Mouse (Mus musculus) CH12.LX (cell line): ENCODE measurements at regions not wholly inside any gene's neighbourhood (a gene's known extent, or its start where the extent isn't known, plus 50 kb on each side); places are given as distances from the start of the nearest gene placed in this dataset.

Source experiments
- DNase-seq: peaks from one replicate; pipeline ENCODE4 v3.0.0-alpha.2; 2013; ENCODE audit errors: extremely low read depth
- H3K27ac ChIP-seq: 2 replicates; pipeline ENCODE4 v1.5.1; 2012; ENCODE audit warnings: low read depth, mild to moderate bottlenecking, control low read depth, moderate library complexity; ENCODE audit not compliant: insufficient read depth
- H3K27me3 ChIP-seq: replicated peaks from 2 replicates; pipeline ENCODE3; 2012; ENCODE audit warnings: inconsistent platforms
- H3K36me3 ChIP-seq, 2 experiments: replicated peaks in 1 of 2; 2 replicates each; pipeline versions ENCODE3 to v1.6.1; 2012; ENCODE audit warnings: inconsistent platforms in 1 of 2, low read length in 1 of 2, mild to moderate bottlenecking in 1 of 2, mixed read lengths in 1 of 2, moderate library complexity in 1 of 2; ENCODE audit not compliant: control insufficient read depth in 1 of 2, insufficient read depth in 1 of 2
- H3K4me1 ChIP-seq, 2 experiments: 2 replicates each; pipeline ENCODE4 v1.6.1; 2012; ENCODE audit warnings: inconsistent platforms in 1 of 2, moderate library complexity in 1 of 2; ENCODE audit not compliant: insufficient read depth in 2 of 2, control insufficient read depth in 1 of 2
- H3K4me2 ChIP-seq: 2 replicates; pipeline ENCODE4 v1.6.1; 2012; ENCODE audit warnings: low read depth, mild to moderate bottlenecking, control low read depth; ENCODE audit not compliant: poor library complexity, insufficient read depth, severe bottlenecking
- H3K4me3 ChIP-seq, 3 experiments: fragments of 150-350 bp in 1 of 3; sonication (generic) in 1 of 3; replicated peaks in 1 of 3; 2 replicates each; pipeline versions ENCODE3 to v1.5.1; 2011 to 2012; ENCODE audit warnings: low read depth in 2 of 3, low read length in 2 of 3, mild to moderate bottlenecking in 2 of 3, moderate library complexity in 2 of 3, control low read depth in 1 of 3, improper control_type of control experiment in 1 of 3, inconsistent platforms in 1 of 3, mixed read lengths in 1 of 3; ENCODE audit not compliant: poor library complexity in 1 of 3
- H3K79me2 ChIP-seq: replicated peaks from 2 replicates; pipeline ENCODE4 v1.6.1; 2012; ENCODE audit warnings: mild to moderate bottlenecking, moderate library complexity; ENCODE audit not compliant: control insufficient read depth, poor library complexity, insufficient read depth, severe bottlenecking; ENCODE audit errors: extremely low read depth
- H3K9ac ChIP-seq: 2 replicates; pipeline ENCODE4 v1.6.1; 2012; ENCODE audit warnings: low read depth, mild to moderate bottlenecking, control low read depth, moderate library complexity; ENCODE audit not compliant: insufficient read depth
- H3K9me3 ChIP-seq: replicated peaks from 2 replicates; pipeline ENCODE3; 2012; ENCODE audit warnings: low read length, inconsistent platforms, mixed read lengths
- CTCF ChIP-seq, 2 experiments: IDR thresholded peaks in 1 of 2; conservative IDR thresholded peaks in 1 of 2; 2 replicates each; pipeline ENCODE4 v1.5.1; 2011 to 2012; ENCODE audit warnings: low read depth in 2 of 2, low read length in 2 of 2, improper control_type of control experiment in 1 of 2, inconsistent platforms in 1 of 2, mild to moderate bottlenecking in 1 of 2, moderate library complexity in 1 of 2
- E2F4 ChIP-seq: IDR thresholded peaks from 2 replicates; pipeline ENCODE4 v1.6.1; 2011; ENCODE audit warnings: low read depth, low read length, improper control_type of control experiment; ENCODE audit not compliant: insufficient replicate concordance
- ELF1 ChIP-seq: IDR thresholded peaks from 2 replicates; pipeline ENCODE4 v1.6.1; 2014; ENCODE audit warnings: low read depth, mild to moderate bottlenecking, inconsistent platforms, low read length, improper control_type of control experiment
- ETS1 ChIP-seq: conservative IDR thresholded peaks from 2 replicates; pipeline ENCODE4 v1.6.1; 2012; ENCODE audit warnings: low read depth, mild to moderate bottlenecking, inconsistent platforms, low read length, improper control_type of control experiment, moderate library complexity
- IRF4 ChIP-seq: IDR thresholded peaks from 2 replicates; pipeline ENCODE4 v1.6.1; 2014; ENCODE audit warnings: low read depth, mild to moderate bottlenecking, inconsistent platforms, low read length, improper control_type of control experiment
- MAFK ChIP-seq: IDR thresholded peaks from 2 replicates; pipeline ENCODE4 v1.6.1; 2011; ENCODE audit warnings: low read length, improper control_type of control experiment; ENCODE audit not compliant: insufficient replicate concordance
- MAZ ChIP-seq: IDR thresholded peaks from 2 replicates; pipeline ENCODE4 v1.6.1; 2012; ENCODE audit warnings: low read depth, mild to moderate bottlenecking, inconsistent platforms, low read length, improper control_type of control experiment, moderate library complexity
- MYC ChIP-seq: IDR thresholded peaks from 2 replicates; pipeline ENCODE4 v1.6.1; 2011; ENCODE audit warnings: low read depth, mild to moderate bottlenecking, improper control_type of control experiment, low read length
- NELFE ChIP-seq: IDR thresholded peaks from 2 replicates; pipeline ENCODE4 v1.6.1; 2011; ENCODE audit warnings: low read depth, low read length, improper control_type of control experiment
- POLR2AphosphoS2 ChIP-seq: IDR thresholded peaks from 2 replicates; pipeline ENCODE4 v1.6.1; 2011; ENCODE audit warnings: low read depth, low read length, improper control_type of control experiment
- RAD21 ChIP-seq: IDR thresholded peaks from 2 replicates; pipeline ENCODE4 v1.6.1; 2011; ENCODE audit warnings: low read depth, mild to moderate bottlenecking, low read length, improper control_type of control experiment, moderate library complexity
- TBP ChIP-seq: conservative IDR thresholded peaks from 2 replicates; pipeline ENCODE4 v1.6.1; 2011; ENCODE audit warnings: low read depth, low read length, improper control_type of control experiment
- TCF12 ChIP-seq: IDR thresholded peaks from 2 replicates; pipeline ENCODE4 v1.6.1; 2014; ENCODE audit warnings: low read depth, mild to moderate bottlenecking, inconsistent platforms, low read length, improper control_type of control experiment
- USF1 ChIP-seq: IDR thresholded peaks from 2 replicates; pipeline ENCODE4 v1.6.1; 2014; ENCODE audit warnings: low read depth, mild to moderate bottlenecking, inconsistent platforms, low read length, improper control_type of control experiment
- ZKSCAN1 ChIP-seq: IDR thresholded peaks from 2 replicates; pipeline ENCODE4 v1.6.1; 2012; ENCODE audit warnings: low read depth, inconsistent platforms, low read length, improper control_type of control experiment, borderline replicate concordance
- ZMIZ1 ChIP-seq: IDR thresholded peaks from 2 replicates; pipeline ENCODE4 v1.6.1; 2012; ENCODE audit warnings: low read depth, mild to moderate bottlenecking, inconsistent platforms, low read length, improper control_type of control experiment
- ZNF384 ChIP-seq: IDR thresholded peaks from 2 replicates; pipeline ENCODE4 v1.6.1; 2012; ENCODE audit warnings: low read depth, low read length, improper control_type of control experiment, inconsistent platforms
- dilution Hi-C: fragments of 300-500 bp; cut with MboI; formaldehyde crosslinking; loops from 2 replicates; pipeline ENCODE4 v1.14.3; 2020; ENCODE audit warnings: low sequenced_read_pairs; ENCODE audit not compliant: extremely low pct_unique_long_range_greater_than_20kb, extremely low pct_ligation_motif_present
- in situ Hi-C: fragments of 300-500 bp; cut with MboI; formaldehyde crosslinking; loops from 3 replicates; pipeline ENCODE4 v1.14.3; 2019; ENCODE audit warnings: low sequenced_read_pairs, low pct_ligation_motif_present, low pct_unique_long_range_greater_than_20kb, mixed read lengths

GRCm38 (mm10) chr8:92483055-92483765 lies 125.8 kb downstream of the Irx5 start:
- no peak for TF ChIP-seq IRF4
- no peak for TF ChIP-seq MAZ
- TF ChIP-seq ZNF384 = no peak
- TF ChIP-seq NELFE = no peak
- TF ChIP-seq MAFK = no peak
- no peak for TF ChIP-seq TCF12
- TF ChIP-seq E2F4 = no peak
- TF ChIP-seq ETS1 = no peak
- TF ChIP-seq USF1 = no peak
- no peak for TF ChIP-seq ZKSCAN1
- no peak for TF ChIP-seq ZMIZ1
- TF ChIP-seq RAD21 = no peak
- no peak for TF ChIP-seq POLR2AphosphoS2
- TF ChIP-seq CTCF (conservative IDR thresholded peaks at IDR 0.05 in 1 of 2, IDR thresholded peaks at IDR 0.05 in 1 of 2; ENCODE audit: low read depth in 2 of 2, low read length in 2 of 2) = no peak
- TF ChIP-seq, all 38 proteins: peak for 0

GRCm38 (mm10) chr8:92488526-92489159 lies 131.2 kb downstream of the Irx5 start:
- in situ Hi-C loops = no loop called here

More at GRCm38 (mm10) chr8:92483055-92483765, 125.8 kb downstream of the Irx5 start:
- no peaks in the 10 kb centered on the region for H3K27me3 ChIP-seq
- H3K9ac ChIP-seq = no peak overlapping the region
- DNase-seq = no peak
- H3K9me3 ChIP-seq = peaks cover 90% of the 10 kb centered on the region
- H3K36me3 ChIP-seq = no peaks in the 10 kb centered on the region
- no peak overlapping the region for H3K27ac ChIP-seq
- dilution Hi-C loops = no loop called here
- no peaks in the 10 kb centered on the region for H3K4me1 ChIP-seq
- no peak overlapping the region for H3K4me3 ChIP-seq
- no peaks in the 10 kb centered on the region for H3K79me2 ChIP-seq
- no peak overlapping the region for H3K4me2 ChIP-seq
- in situ Hi-C loops = no loop called here

More at GRCm38 (mm10) chr8:92488526-92489159, 131.2 kb downstream of the Irx5 start:
- no peak overlapping the region for H3K4me3 ChIP-seq
- no peaks in the 10 kb centered on the region for H3K36me3 ChIP-seq
- peaks cover 90% of the 10 kb centered on the region for H3K9me3 ChIP-seq
- no peak overlapping the region for H3K27ac ChIP-seq
- no peaks in the 10 kb centered on the region for H3K79me2 ChIP-seq
- DNase-seq = no peak
- dilution Hi-C loops = no loop called here
- no peak overlapping the region for H3K9ac ChIP-seq
- no peaks in the 10 kb centered on the region for H3K27me3 ChIP-seq
- H3K4me1 ChIP-seq = no peaks in the 10 kb centered on the region
- no peak for TF ChIP-seq MYC
- no peak for TF ChIP-seq ZKSCAN1
- no peak for TF ChIP-seq ELF1
- TF ChIP-seq TBP = no peak
- no peak for TF ChIP-seq POLR2AphosphoS2
- H3K4me2 ChIP-seq = no peak overlapping the region
